Mouse (Mus musculus): Measurements from ENCODE around the gene Popdc2. TPM values are rescaled to one million over a fixed set of nuclear protein-coding genes. Genes with fewer than 3 reads are reported as not detected.

The Popdc2 gene
- polyA plus RNA-seq, 1 experiment = 167 TPM

- DNase-seq (ENCODE audit: low spot score) = no peak
Measured at GRCm38 (mm10) chr16:38354185-38354913, 7.7 kb upstream of the Popdc2 start.

GRCm38 (mm10) chr16:38358256-38358812 lies 3.7 kb upstream of the Popdc2 start:
- DNase-seq (ENCODE audit: low spot score) = no peak

GRCm38 (mm10) chr16:38359241-38359640 lies 2.8 kb upstream of the Popdc2 start:
- DNase-seq (ENCODE audit: low spot score) = no peak

GRCm38 (mm10) chr16:38359857-38360256 lies 2.2 kb upstream of the Popdc2 start:
- DNase-seq (ENCODE audit: low spot score) = no peak

GRCm38 (mm10) chr16:38360317-38360716 lies 1.7 kb upstream of the Popdc2 start:
- no peak for DNase-seq (ENCODE audit: low spot score)

GRCm38 (mm10) chr16:38362493-38363255 lies 665 bp downstream of the Popdc2 start:
- DNase-seq (ENCODE audit: low spot score) = no peak

GRCm38 (mm10) chr16:38363256-38363595 lies 1.2 kb downstream of the Popdc2 start:
- DNase-seq (ENCODE audit: low spot score) = no peak

- no peak for DNase-seq (ENCODE audit: low spot score)
Measured at GRCm38 (mm10) chr16:38363657-38364056, 1.6 kb downstream of the Popdc2 start.

GRCm38 (mm10) chr16:38365390-38365789 lies 3.4 kb downstream of the Popdc2 start:
- no peak for DNase-seq (ENCODE audit: low spot score)

- no peak for DNase-seq (ENCODE audit: low spot score)
Measured at GRCm38 (mm10) chr16:38366231-38366630, 4.2 kb downstream of the Popdc2 start.

GRCm38 (mm10) chr16:38368336-38368735 lies 6.3 kb downstream of the Popdc2 start:
- no peak for DNase-seq (ENCODE audit: low spot score)

GRCm38 (mm10) chr16:38369000-38369399 lies 7.0 kb downstream of the Popdc2 start:
- DNase-seq (ENCODE audit: low spot score) = no peak

- no peak for DNase-seq (ENCODE audit: low spot score)
Measured at GRCm38 (mm10) chr16:38369431-38369830, 7.4 kb downstream of the Popdc2 start.

GRCm38 (mm10) chr16:38369992-38370484 lies 8.0 kb downstream of the Popdc2 start:
- DNase-seq (ENCODE audit: low spot score) = no peak

- no peak for DNase-seq (ENCODE audit: low spot score)
Measured at GRCm38 (mm10) chr16:38370633-38371374, 8.8 kb downstream of the Popdc2 start.

- no peak for DNase-seq (ENCODE audit: low spot score)
Measured at GRCm38 (mm10) chr16:38371705-38372296, 9.8 kb downstream of the Popdc2 start.

- no peak for DNase-seq (ENCODE audit: low spot score)
Measured at GRCm38 (mm10) chr16:38372876-38373275, 10.9 kb downstream of the Popdc2 start.

- DNase-seq (ENCODE audit: low spot score) = no peak
Measured at GRCm38 (mm10) chr16:38373439-38373838, 11.4 kb downstream of the Popdc2 start.

- DNase-seq (ENCODE audit: low spot score) = no peak
Measured at GRCm38 (mm10) chr16:38373941-38374340, 11.9 kb downstream of the Popdc2 start.

- DNase-seq (ENCODE audit: low spot score) = no peak
Measured at GRCm38 (mm10) chr16:38374379-38375140, 12.6 kb downstream of the Popdc2 start.

- DNase-seq (ENCODE audit: low spot score) = no peak
Measured at GRCm38 (mm10) chr16:38375182-38375581, 13.2 kb downstream of the Popdc2 start.

Measured in urinary bladder, adult 2 months (tissue).